Mouse (Mus musculus) liver, embryonic 14.5 days (tissue): Measurements from ENCODE around the gene Elp4. TPM values are rescaled to one million over a fixed set of nuclear protein-coding genes. Genes with fewer than 3 reads are reported as not detected.

ENCODE experiments used
- ATAC-seq: fragments of 200-750 bp; cut with Nextera tagmentation; 2 replicates; pipeline ENCODE4 v1.8.0; 2017; ENCODE audit warnings: moderate number of reproducible peaks, mild to moderate bottlenecking, moderate library complexity; ENCODE audit not compliant: insufficient read depth
- DNase-seq, 3 experiments: peaks; one replicate each; pipeline ENCODE4 v3.0.0-alpha.2; 2012 to 2013; ENCODE audit warnings: low read depth in 3 of 3, low spot score in 3 of 3
- H3K27ac ChIP-seq: fragments of 300-500 bp; sonication (generic); 2 replicates; pipeline ENCODE4 v1.5.1; 2014; ENCODE audit warnings: moderate library complexity, mild to moderate bottlenecking, control low read depth, inconsistent platforms
- H3K27me3 ChIP-seq: fragments of 300-500 bp; sonication (generic); 2 replicates; pipeline ENCODE4 v1.6.1; 2014; ENCODE audit warnings: mild to moderate bottlenecking, low read length, moderate library complexity; ENCODE audit not compliant: control insufficient read depth, insufficient read depth
- H3K36me3 ChIP-seq: fragments of 300-500 bp; sonication (generic); replicated peaks from 2 replicates; pipeline ENCODE4 v1.6.1; 2014; ENCODE audit warnings: low read depth; ENCODE audit not compliant: control insufficient read depth, insufficient read depth
- H3K4me1 ChIP-seq, 2 experiments: fragments of 200-500 bp in 1 of 2; fragments of 300-500 bp in 1 of 2; sonication (generic) in 1 of 2; replicated peaks; 2 replicates each; pipeline ENCODE4 v1.6.1; 2012 to 2014; ENCODE audit warnings: antibody characterized with exemption in 1 of 2, inconsistent platforms in 1 of 2, low read length in 1 of 2; ENCODE audit not compliant: control insufficient read depth in 2 of 2, insufficient read depth in 2 of 2
- H3K4me2 ChIP-seq: fragments of 300-500 bp; sonication (generic); 2 replicates; pipeline ENCODE4 v1.6.1; 2014; ENCODE audit warnings: low read depth, mild to moderate bottlenecking, control low read depth, moderate library complexity
- H3K4me3 ChIP-seq, 2 experiments: fragments of 200-500 bp in 1 of 2; fragments of 300-500 bp in 1 of 2; sonication (generic) in 1 of 2; 2 replicates each; pipeline ENCODE4 v1.5.1; 2012 to 2014; ENCODE audit warnings: low read depth in 2 of 2, low read length in 2 of 2, mild to moderate bottlenecking in 2 of 2, control low read depth in 1 of 2, inconsistent platforms in 1 of 2, moderate library complexity in 1 of 2; ENCODE audit not compliant: insufficient read depth in 1 of 2
- H3K9ac ChIP-seq: fragments of 300-500 bp; sonication (generic); replicated peaks from 2 replicates; pipeline ENCODE4 v1.6.1; 2014; ENCODE audit warnings: mild to moderate bottlenecking, control low read depth, moderate library complexity
- H3K9me3 ChIP-seq: fragments of 300-500 bp; sonication (generic); 2 replicates; pipeline ENCODE4 v1.6.1; 2016; ENCODE audit warnings: low read length, mixed read lengths; ENCODE audit not compliant: control insufficient read depth
- CTCF ChIP-seq: IDR thresholded peaks from 2 replicates; pipeline ENCODE4 v1.5.1; 2016; ENCODE audit warnings: antibody characterized with exemption, low read depth, control low read depth
- EP300 ChIP-seq: IDR thresholded peaks from 2 replicates; pipeline ENCODE4 v1.6.1; 2016; ENCODE audit warnings: antibody characterized with exemption, low read depth
- WGBS: fragments of 180-500 bp; shearing (Covaris S2); extraction: QIAGEN DNeasy Blood & Tissue Kit; methylation state at CpG from one replicate; pipeline ENCODE4 v1.1.7; 2014; ENCODE audit not compliant: insufficient replicate concordance; 5-methylcytosine and 5-hydroxymethylcytosine counted together
- polyA plus RNA-seq, 2 experiments: library from polyadenylated mRNA; depleted of rRNA in 1 of 2; stranded (reverse) in 1 of 2; unstranded in 1 of 2; fragments of >200 nt; fragmentation: Nextera tagmentation in 1 of 2; extraction: Ambion mirVana in 1 of 2; gene quantifications; 2 replicates each; pipeline versions ENCODE4 v1.2.1 to v1.2.3; 2012 to 2014

The Elp4 gene
- polyA plus RNA-seq, 2 experiments = 5.3 to 11.8 TPM

DNA sequence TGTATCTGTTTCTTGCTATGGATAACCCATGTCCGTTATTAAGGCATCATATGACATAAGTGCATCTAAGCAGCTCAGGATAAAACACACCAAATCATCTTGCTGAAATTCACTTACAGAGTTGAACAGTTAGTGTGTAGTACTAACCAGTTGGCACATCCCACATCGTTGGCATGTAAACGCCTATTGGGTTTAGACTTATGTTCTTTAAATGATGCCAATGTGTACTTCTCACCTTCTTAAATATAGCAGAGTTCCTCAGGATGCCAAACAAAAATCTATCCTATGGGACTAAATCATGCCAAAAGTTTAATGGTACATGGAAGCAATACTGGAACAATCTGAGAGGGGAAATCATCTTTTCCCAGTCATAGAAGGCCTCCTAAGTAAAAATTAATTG, 173.7 kb downstream of the Elp4 start:
- WGBS = 66% methylated on average over 3 of the region's 3 CpGs
- no peak for TF ChIP-seq EP300
- no peak for TF ChIP-seq CTCF
- Histone ChIP-seq H3K4me3 (no peak overlapping the region), H3K27ac (no peak overlapping the region), H3K4me1 (no peaks in the 10 kb centered on the region), H3K36me3 (no peaks in the 10 kb centered on the region), H3K4me2 (no peak overlapping the region), H3K27me3 (no peaks in the 10 kb centered on the region), H3K9me3 (no peaks in the 10 kb centered on the region), H3K9ac (no peak overlapping the region)
- ATAC-seq (no peak), DNase-seq (no peak)

GRCm38 (mm10) chr2:105726657-105727056, 177.7 kb downstream of the Elp4 start:
- no peak overlapping the region for H3K4me2 ChIP-seq
- no peak overlapping the region for H3K4me3 ChIP-seq
- no peaks in the 10 kb centered on the region for H3K4me1 ChIP-seq
- H3K9ac ChIP-seq = no peak overlapping the region
- H3K9me3 ChIP-seq = no peaks in the 10 kb centered on the region
- no peak for TF ChIP-seq EP300
- TF ChIP-seq CTCF = no peak
- H3K27me3 ChIP-seq = no peaks in the 10 kb centered on the region
- no peak overlapping the region for H3K27ac ChIP-seq
- no peak for DNase-seq
- no peaks in the 10 kb centered on the region for H3K36me3 ChIP-seq
- 80% methylated on average over 9 of the region's 9 CpGs for WGBS
- ATAC-seq = no peak

DNA sequence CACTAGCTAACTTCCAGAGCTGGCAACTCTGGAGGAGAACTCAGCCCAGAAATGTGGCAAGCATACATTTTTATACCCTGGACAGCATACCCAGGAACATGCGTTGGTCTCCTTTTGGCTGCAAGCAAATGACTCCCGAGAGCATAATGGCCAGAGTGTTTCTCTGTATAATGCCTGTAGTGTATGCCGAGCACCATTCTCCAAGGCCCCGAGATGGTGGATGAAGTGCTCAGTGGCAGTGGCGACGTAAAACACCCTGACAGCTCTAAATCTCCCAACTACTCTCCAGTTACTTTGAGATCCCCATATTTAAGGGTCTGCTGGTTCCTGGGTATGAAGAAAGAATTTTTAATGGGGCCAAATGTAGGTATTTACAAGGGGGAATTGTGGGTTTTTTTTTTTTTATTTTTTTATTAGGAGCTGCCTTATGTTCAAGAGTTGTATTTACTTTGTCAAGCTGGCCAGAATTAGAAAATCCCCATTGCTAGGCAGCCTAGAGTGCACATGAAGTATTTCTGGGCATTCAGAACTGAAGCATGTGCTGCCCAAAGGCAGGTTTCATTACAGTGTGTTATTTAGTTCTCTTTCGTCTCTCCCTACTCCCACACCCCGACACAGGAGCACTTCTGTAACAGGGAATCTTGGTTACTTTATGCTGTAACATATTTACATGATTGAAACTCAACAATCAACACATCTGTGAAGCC, 188.8 kb downstream of the Elp4 start:
- WGBS = 70% methylated on average over 8 of the region's 8 CpGs
- DNase-seq (no peak), ATAC-seq (no peak)
- Histone ChIP-seq H3K4me3 (no peak overlapping the region), H3K4me2 (no peak overlapping the region), H3K27ac (no peak overlapping the region), H3K4me1 (no peaks in the 10 kb centered on the region), H3K36me3 (no peaks in the 10 kb centered on the region), H3K9ac (no peak overlapping the region), H3K9me3 (no peaks in the 10 kb centered on the region), H3K27me3 (no peaks in the 10 kb centered on the region)
- TF ChIP-seq CTCF (no peak), EP300 (no peak)

DNA sequence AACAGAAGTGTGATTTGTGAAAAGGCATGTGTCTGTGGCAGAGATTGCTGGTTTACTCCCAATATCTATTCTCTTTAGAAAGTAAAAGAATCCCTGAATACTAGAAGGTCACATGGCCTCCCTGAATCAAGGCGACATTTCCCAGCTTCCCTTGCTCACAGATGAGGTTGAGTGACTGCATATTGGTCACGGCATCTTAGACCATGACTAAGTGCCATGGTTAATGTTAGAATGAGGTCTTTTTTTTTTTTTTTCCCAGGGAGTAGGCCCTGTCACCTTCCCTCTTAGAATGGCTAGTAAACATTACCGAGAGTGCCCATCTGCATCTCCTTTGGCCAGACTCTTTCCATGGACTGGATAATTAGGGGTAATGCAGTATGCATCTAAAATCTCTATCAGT, 193.9 kb downstream of the Elp4 start:
- Histone ChIP-seq H3K4me1 (no peaks in the 10 kb centered on the region), H3K27me3 (no peaks in the 10 kb centered on the region), H3K27ac (no peak overlapping the region), H3K36me3 (no peaks in the 10 kb centered on the region), H3K9ac (no peak overlapping the region), H3K9me3 (no peaks in the 10 kb centered on the region), H3K4me3 (no peak overlapping the region), H3K4me2 (no peak overlapping the region)
- DNase-seq (no peak), ATAC-seq (no peak)
- 73% methylated on average over 3 of the region's 3 CpGs for WGBS
- TF ChIP-seq EP300 (no peak), CTCF (no peak)

GRCm38 (mm10) chr2:105709126-105709525, 195.2 kb downstream of the Elp4 start:
- no peak overlapping the region for H3K4me3 ChIP-seq
- no peaks in the 10 kb centered on the region for H3K36me3 ChIP-seq
- DNase-seq (no peak), ATAC-seq (no peak)
- 76% methylated on average over 3 of the region's 3 CpGs for WGBS
- H3K27me3 ChIP-seq = no peaks in the 10 kb centered on the region
- no peaks in the 10 kb centered on the region for H3K9me3 ChIP-seq
- H3K9ac ChIP-seq = no peak overlapping the region
- no peaks in the 10 kb centered on the region for H3K4me1 ChIP-seq
- H3K27ac ChIP-seq = no peak overlapping the region
- no peak overlapping the region for H3K4me2 ChIP-seq
- no peak for TF ChIP-seq EP300
- TF ChIP-seq CTCF = no peak
